Mouse (Mus musculus) myocyte (in vitro differentiated cells): ENCODE data around the gene Usp32. TPM values are rescaled to one million over a fixed set of nuclear protein-coding genes. Genes with fewer than 3 reads are reported as not detected.

Experiments
- H3K27me3 ChIP-seq: one replicate; pipeline ENCODE4 v1.6.1; 2011; ENCODE audit not compliant: control insufficient read depth, insufficient read depth, insufficient read length
- H3K36me3 ChIP-seq: one replicate; pipeline ENCODE4 v1.6.1; 2011; ENCODE audit not compliant: control insufficient read depth, insufficient read depth
- H3K4me2 ChIP-seq: one replicate; pipeline ENCODE4 v1.6.1; 2011; ENCODE audit warnings: low read depth, control low read depth
- H3K4me3 ChIP-seq: one replicate; pipeline ENCODE4 v1.5.1; 2011; ENCODE audit warnings: mild to moderate bottlenecking, control low read depth, moderate library complexity
- H3K79me2 ChIP-seq: one replicate; pipeline ENCODE4 v1.6.1; 2011; ENCODE audit not compliant: control insufficient read depth, insufficient read depth
- H3ac ChIP-seq: one replicate; pipeline ENCODE4 v1.6.1; 2011; ENCODE audit not compliant: control insufficient read depth, insufficient read length
- CEBPB ChIP-seq: IDR thresholded peaks from 2 replicates; pipeline ENCODE4 v1.6.1; 2011; ENCODE audit warnings: mild to moderate bottlenecking, moderate library complexity; ENCODE audit not compliant: poor library complexity, insufficient read depth, severe bottlenecking
- E2F4 ChIP-seq: IDR thresholded peaks from one replicate; pipeline ENCODE4 v1.6.1; 2011; ENCODE audit warnings: mild to moderate bottlenecking, control low read depth, moderate library complexity; ENCODE audit not compliant: insufficient read depth
- MAX ChIP-seq: IDR thresholded peaks from one replicate; pipeline ENCODE4 v1.6.1; 2011; ENCODE audit warnings: low read depth, mild to moderate bottlenecking, control low read depth
- MYOD1 ChIP-seq, 3 experiments: IDR thresholded peaks; one replicate each; pipeline ENCODE4 v1.6.1; 2011; ENCODE audit warnings: control low read depth in 2 of 3, low read depth in 2 of 3, mild to moderate bottlenecking in 2 of 3, moderate library complexity in 1 of 3; ENCODE audit not compliant: insufficient read length in 2 of 3, control insufficient read depth in 1 of 3
- MYOG ChIP-seq, 3 experiments: IDR thresholded peaks; one replicate each; pipeline ENCODE4 v1.6.1; 2011; ENCODE audit warnings: control low read depth in 2 of 3, low read depth in 2 of 3, mild to moderate bottlenecking in 2 of 3; ENCODE audit not compliant: insufficient read length in 2 of 3, control insufficient read depth in 1 of 3, insufficient read depth in 1 of 3
- POLR2A ChIP-seq: IDR thresholded peaks from one replicate; pipeline ENCODE4 v1.6.1; 2011; ENCODE audit warnings: low read depth, mild to moderate bottlenecking, control low read depth, moderate library complexity; ENCODE audit not compliant: insufficient read length
- POLR2AphosphoS2 ChIP-seq: IDR thresholded peaks from one replicate; pipeline ENCODE4 v1.6.1; 2011; ENCODE audit warnings: low read depth, control low read depth; ENCODE audit not compliant: insufficient read length
- REST ChIP-seq: IDR thresholded peaks from one replicate; pipeline ENCODE4 v1.6.1; 2011; ENCODE audit warnings: mild to moderate bottlenecking, control low read depth, moderate library complexity; ENCODE audit not compliant: insufficient read depth, insufficient read length
- SRF ChIP-seq: IDR thresholded peaks from one replicate; pipeline ENCODE4 v1.6.1; 2011; ENCODE audit warnings: low read depth; ENCODE audit not compliant: control insufficient read depth, insufficient read length
- TCF12 ChIP-seq: IDR thresholded peaks from one replicate; pipeline ENCODE4 v1.6.1; 2011; ENCODE audit warnings: mild to moderate bottlenecking, control low read depth; ENCODE audit not compliant: poor library complexity, insufficient read depth, severe bottlenecking
- TCF3 ChIP-seq: IDR thresholded peaks from one replicate; pipeline ENCODE4 v1.6.1; 2011; ENCODE audit warnings: low read depth, control low read depth; ENCODE audit not compliant: insufficient read length
- USF1 ChIP-seq: IDR thresholded peaks from one replicate; pipeline ENCODE4 v1.6.1; 2011; ENCODE audit warnings: low read depth, mild to moderate bottlenecking, control low read depth, moderate library complexity
- polyA plus RNA-seq: library from polyadenylated mRNA; unstranded; fragments of >200 nt; fragmentation: generic; extraction: Trizol; gene quantifications from one replicate; pipeline ENCODE4 v1.2.1, GENCODE M21; 2012; ENCODE audit warnings: missing spikeins

The Usp32 gene
- polyA plus RNA-seq, 1 experiment, result 4.5 TPM

DNA sequence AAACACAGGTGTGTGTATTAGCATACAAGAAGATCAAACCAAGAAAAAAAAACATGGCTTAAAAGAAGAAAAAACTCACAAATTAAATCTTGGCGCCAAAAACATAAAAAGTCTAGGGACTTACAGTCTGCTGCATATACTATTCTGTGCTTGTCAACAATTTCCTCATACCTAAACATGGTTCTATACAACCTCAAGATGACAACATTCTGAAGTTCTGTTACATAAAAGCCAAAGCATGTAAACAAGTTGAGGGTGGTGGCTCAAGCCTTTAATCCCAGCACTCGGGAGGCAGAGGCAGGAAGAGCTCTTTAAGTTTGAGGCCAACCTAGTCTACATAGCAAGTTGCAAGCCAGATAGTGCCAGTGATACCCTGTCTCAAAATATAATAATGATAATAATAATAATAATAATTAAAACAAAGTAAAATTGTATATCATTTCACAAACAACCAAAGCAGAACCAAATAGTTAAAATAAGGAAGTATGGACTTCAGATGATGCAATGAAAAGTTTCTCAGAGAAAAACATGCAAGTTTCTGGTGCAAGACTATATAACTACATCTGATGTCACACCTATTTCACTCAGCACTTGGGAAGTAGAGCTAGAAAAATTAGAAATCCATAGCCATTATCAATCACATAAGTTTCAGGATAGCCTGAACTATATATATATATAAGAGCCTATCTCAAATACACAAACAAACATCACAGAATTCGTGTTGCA is 16.5 kb downstream of the Usp32 start:
- Histone ChIP-seq H3K36me3 (no peaks in the 10 kb centered on the region), H3K4me2 (no peak overlapping the region), H3ac (no peak overlapping the region), H3K27me3 (no peaks in the 10 kb centered on the region), H3K4me3 (no peak overlapping the region), H3K79me2 (peaks cover 49% of the 10 kb centered on the region)
- no peak for TF ChIP-seq POLR2A
- no peak for TF ChIP-seq USF1
- no peak for TF ChIP-seq MYOG (IDR thresholded peaks at IDR 0.05; ENCODE audit: control insufficient read depth in 1 of 3, insufficient read depth in 1 of 3, insufficient read length in 2 of 3, low read depth in 2 of 3)
- no peak for TF ChIP-seq MYOD1 (IDR thresholded peaks at IDR 0.05; ENCODE audit: control insufficient read depth in 1 of 3, insufficient read length in 2 of 3, low read depth in 2 of 3)
- no peak for TF ChIP-seq CEBPB

DNA sequence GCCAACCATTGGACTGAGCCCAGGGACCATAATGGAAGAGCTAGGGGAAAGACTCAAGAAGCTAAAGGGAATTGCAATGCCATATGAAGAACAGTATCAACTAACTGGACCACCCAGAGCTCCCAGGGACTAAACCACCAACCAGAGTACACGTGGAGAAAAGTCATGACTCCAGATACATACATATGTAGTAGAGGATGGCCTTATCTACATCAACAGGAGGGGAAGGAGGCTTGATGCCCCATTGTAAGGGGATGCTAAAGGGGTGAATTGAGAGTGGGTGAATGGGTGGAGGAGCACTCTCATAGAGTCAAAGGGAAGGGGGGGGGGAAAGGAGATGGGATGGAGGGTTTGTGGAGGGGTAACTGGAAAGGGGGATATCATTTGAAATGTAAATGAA is 17.9 kb downstream of the Usp32 start:
- Histone ChIP-seq H3K79me2 (peaks cover 42% of the 10 kb centered on the region), H3K27me3 (no peaks in the 10 kb centered on the region), H3K4me2 (no peak overlapping the region), H3K4me3 (no peak overlapping the region), H3K36me3 (no peaks in the 10 kb centered on the region), H3ac (no peak overlapping the region)
- TF ChIP-seq REST (no peak), MYOG (IDR thresholded peaks at IDR 0.05; ENCODE audit: control insufficient read depth in 1 of 3, insufficient read depth in 1 of 3, insufficient read length in 2 of 3, low read depth in 2 of 3) (no peak), E2F4 (no peak), SRF (no peak), CEBPB (no peak), TCF3 (no peak), USF1 (no peak)

DNA sequence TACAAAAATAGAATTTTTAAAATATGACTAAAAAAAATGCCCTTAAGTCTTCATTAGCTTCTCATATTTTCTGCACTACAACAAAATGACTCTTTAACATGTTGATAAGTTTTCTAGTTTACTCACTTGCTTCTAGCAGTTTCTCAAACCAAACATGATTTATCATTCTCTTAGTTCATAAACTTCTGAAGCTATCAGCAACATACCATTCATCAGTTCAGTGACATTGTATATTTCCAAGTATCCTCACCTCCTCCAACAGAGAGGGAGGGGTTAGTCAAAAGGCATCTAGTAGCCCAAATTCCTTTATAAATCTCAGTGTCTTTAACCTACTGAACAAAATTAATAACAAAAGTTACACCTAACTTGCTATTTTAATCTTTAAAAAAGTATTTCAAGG is 22.8 kb downstream of the Usp32 start:
- Histone ChIP-seq H3K4me3 (no peak overlapping the region), H3ac (no peak overlapping the region), H3K79me2 (peaks cover 13% of the 10 kb centered on the region), H3K4me2 (no peak overlapping the region), H3K27me3 (no peaks in the 10 kb centered on the region), H3K36me3 (no peaks in the 10 kb centered on the region)
- TF ChIP-seq POLR2A (no peak), MYOD1 (IDR thresholded peaks at IDR 0.05; ENCODE audit: control insufficient read depth in 1 of 3, insufficient read length in 2 of 3, low read depth in 2 of 3) (no peak), TCF12 (no peak), REST (no peak), USF1 (no peak), TCF3 (no peak), SRF (no peak), MYOG (IDR thresholded peaks at IDR 0.05; ENCODE audit: control insufficient read depth in 1 of 3, insufficient read depth in 1 of 3, insufficient read length in 2 of 3, low read depth in 2 of 3) (no peak), CEBPB (no peak), E2F4 (no peak), POLR2AphosphoS2 (no peak), MAX (no peak)

DNA sequence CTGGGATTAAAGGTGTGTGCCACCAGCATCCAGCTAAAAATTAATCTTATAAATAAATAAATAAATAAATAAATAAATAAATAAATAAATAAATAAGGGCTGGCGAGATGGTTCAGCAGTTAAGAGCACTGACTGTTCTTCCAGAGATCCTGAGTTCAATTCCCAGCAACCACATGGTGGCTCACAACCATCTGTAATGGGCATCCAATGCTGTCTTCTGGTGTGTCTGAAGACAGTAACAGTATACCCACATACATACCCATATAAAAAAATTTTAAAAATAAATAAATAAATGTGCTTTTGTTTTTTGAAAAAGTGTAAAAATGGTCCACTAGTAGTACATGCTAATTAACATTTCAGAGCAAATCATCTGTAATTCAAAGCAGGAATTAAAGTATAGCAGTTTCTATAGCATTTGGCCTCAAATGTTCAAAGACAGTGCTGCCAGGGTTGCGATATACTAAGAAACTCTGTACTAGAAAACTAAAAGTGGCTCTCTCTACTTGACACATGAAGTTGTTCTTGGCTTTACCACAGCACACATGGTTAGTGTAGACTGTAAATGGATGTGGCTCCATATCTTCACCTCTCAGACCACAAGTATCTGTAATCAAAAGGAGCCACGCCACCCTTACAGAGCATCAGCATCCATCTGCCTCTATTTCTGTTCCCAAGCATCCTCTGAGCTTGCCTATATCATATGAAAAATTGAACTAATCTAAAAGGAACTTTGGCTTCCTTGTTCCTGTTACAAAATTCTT is 23.7 kb downstream of the Usp32 start:
- Histone ChIP-seq H3K36me3 (no peaks in the 10 kb centered on the region), H3K79me2 (peaks cover 13% of the 10 kb centered on the region), H3K27me3 (no peaks in the 10 kb centered on the region), H3K4me3 (no peak overlapping the region), H3K4me2 (no peak overlapping the region), H3ac (no peak overlapping the region)
- TF ChIP-seq USF1 (no peak), POLR2AphosphoS2 (no peak), SRF (no peak), POLR2A (no peak), MYOD1 (IDR thresholded peaks at IDR 0.05; ENCODE audit: control insufficient read depth in 1 of 3, insufficient read length in 2 of 3, low read depth in 2 of 3) (no peak), REST (no peak), TCF3 (no peak), CEBPB (no peak), MAX (no peak), E2F4 (no peak), MYOG (IDR thresholded peaks at IDR 0.05; ENCODE audit: control insufficient read depth in 1 of 3, insufficient read depth in 1 of 3, insufficient read length in 2 of 3, low read depth in 2 of 3) (no peak), TCF12 (no peak)
